Mouse (Mus musculus) liver, embryonic 14.5 days (tissue): ENCODE data around the gene Gpatch2. TPM values are rescaled to one million over a fixed set of nuclear protein-coding genes. Genes with fewer than 3 reads are reported as not detected.

ENCODE experiments used
- ATAC-seq: fragments of 200-750 bp; cut with Nextera tagmentation; 2 replicates; pipeline ENCODE4 v1.8.0; 2017; ENCODE audit warnings: moderate number of reproducible peaks, mild to moderate bottlenecking, moderate library complexity; ENCODE audit not compliant: insufficient read depth
- DNase-seq, 3 experiments: peaks; one replicate each; pipeline ENCODE4 v3.0.0-alpha.2; 2012 to 2013; ENCODE audit warnings: low read depth in 3 of 3, low spot score in 3 of 3
- H3K27ac ChIP-seq: fragments of 300-500 bp; sonication (generic); 2 replicates; pipeline ENCODE4 v1.5.1; 2014; ENCODE audit warnings: moderate library complexity, mild to moderate bottlenecking, control low read depth, inconsistent platforms
- H3K27me3 ChIP-seq: fragments of 300-500 bp; sonication (generic); 2 replicates; pipeline ENCODE4 v1.6.1; 2014; ENCODE audit warnings: mild to moderate bottlenecking, low read length, moderate library complexity; ENCODE audit not compliant: control insufficient read depth, insufficient read depth
- H3K36me3 ChIP-seq: fragments of 300-500 bp; sonication (generic); replicated peaks from 2 replicates; pipeline ENCODE4 v1.6.1; 2014; ENCODE audit warnings: low read depth; ENCODE audit not compliant: control insufficient read depth, insufficient read depth
- H3K4me1 ChIP-seq, 2 experiments: fragments of 200-500 bp in 1 of 2; fragments of 300-500 bp in 1 of 2; sonication (generic) in 1 of 2; replicated peaks; 2 replicates each; pipeline ENCODE4 v1.6.1; 2012 to 2014; ENCODE audit warnings: antibody characterized with exemption in 1 of 2, inconsistent platforms in 1 of 2, low read length in 1 of 2; ENCODE audit not compliant: control insufficient read depth in 2 of 2, insufficient read depth in 2 of 2
- H3K4me2 ChIP-seq: fragments of 300-500 bp; sonication (generic); 2 replicates; pipeline ENCODE4 v1.6.1; 2014; ENCODE audit warnings: low read depth, mild to moderate bottlenecking, control low read depth, moderate library complexity
- H3K4me3 ChIP-seq, 2 experiments: fragments of 200-500 bp in 1 of 2; fragments of 300-500 bp in 1 of 2; sonication (generic) in 1 of 2; 2 replicates each; pipeline ENCODE4 v1.5.1; 2012 to 2014; ENCODE audit warnings: low read depth in 2 of 2, low read length in 2 of 2, mild to moderate bottlenecking in 2 of 2, control low read depth in 1 of 2, inconsistent platforms in 1 of 2, moderate library complexity in 1 of 2; ENCODE audit not compliant: insufficient read depth in 1 of 2
- H3K9ac ChIP-seq: fragments of 300-500 bp; sonication (generic); replicated peaks from 2 replicates; pipeline ENCODE4 v1.6.1; 2014; ENCODE audit warnings: mild to moderate bottlenecking, control low read depth, moderate library complexity
- H3K9me3 ChIP-seq: fragments of 300-500 bp; sonication (generic); 2 replicates; pipeline ENCODE4 v1.6.1; 2016; ENCODE audit warnings: low read length, mixed read lengths; ENCODE audit not compliant: control insufficient read depth
- CTCF ChIP-seq: IDR thresholded peaks from 2 replicates; pipeline ENCODE4 v1.5.1; 2016; ENCODE audit warnings: antibody characterized with exemption, low read depth, control low read depth
- EP300 ChIP-seq: IDR thresholded peaks from 2 replicates; pipeline ENCODE4 v1.6.1; 2016; ENCODE audit warnings: antibody characterized with exemption, low read depth
- WGBS: fragments of 180-500 bp; shearing (Covaris S2); extraction: QIAGEN DNeasy Blood & Tissue Kit; methylation state at CpG from one replicate; pipeline ENCODE4 v1.1.7; 2014; ENCODE audit not compliant: insufficient replicate concordance; 5-methylcytosine and 5-hydroxymethylcytosine counted together
- polyA plus RNA-seq, 2 experiments: library from polyadenylated mRNA; depleted of rRNA in 1 of 2; stranded (reverse) in 1 of 2; unstranded in 1 of 2; fragments of >200 nt; fragmentation: Nextera tagmentation in 1 of 2; extraction: Ambion mirVana in 1 of 2; gene quantifications; 2 replicates each; pipeline versions ENCODE4 v1.2.1 to v1.2.3; 2012 to 2014

Gpatch2 gene
- polyA plus RNA-seq, 2 experiments = 3.3 to 4.0 TPM

DNA sequence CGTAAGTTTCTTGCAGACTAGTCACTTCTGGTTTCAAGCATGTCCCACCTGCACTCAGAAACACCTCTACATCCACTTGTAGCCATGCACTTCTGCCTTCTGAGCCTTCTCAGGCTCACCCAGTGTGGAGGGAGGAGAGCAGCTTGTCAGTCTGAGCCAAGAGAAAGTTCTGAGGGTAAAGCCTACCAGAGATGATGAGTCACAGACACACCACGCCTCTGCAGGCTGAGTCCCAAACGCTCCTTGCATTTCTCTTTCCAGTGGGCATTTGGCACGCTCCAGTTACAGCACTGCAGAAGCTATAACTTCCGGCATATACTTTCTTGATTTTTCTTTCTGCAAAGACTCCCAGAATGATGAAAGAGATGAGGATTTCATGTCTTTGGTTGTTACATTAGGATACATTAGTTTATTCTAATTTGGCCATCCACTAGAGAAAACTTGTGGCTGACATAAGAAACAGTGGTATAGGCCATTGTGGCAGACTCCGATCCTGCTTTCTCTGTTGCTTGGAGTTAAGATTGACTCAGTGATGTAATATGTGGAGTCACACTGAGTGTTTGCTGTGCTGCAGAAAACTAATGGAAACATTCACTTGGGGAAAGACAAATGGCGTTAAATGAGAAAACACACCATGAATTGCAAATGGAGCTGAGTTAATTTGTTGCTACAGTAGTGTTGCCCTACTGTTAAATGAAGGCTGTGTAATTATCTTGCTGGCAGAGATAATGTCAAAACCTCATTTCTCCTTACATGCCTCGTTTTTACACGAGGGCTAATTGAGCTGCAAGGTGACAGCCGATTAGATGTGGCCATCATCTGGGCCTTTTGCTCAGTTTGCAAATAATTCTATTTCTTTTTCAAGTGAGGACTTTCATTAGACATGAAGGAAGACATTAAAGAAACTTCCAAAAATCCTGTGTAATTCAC, 55.3 kb downstream of the Gpatch2 start:
- ATAC-seq (no peak), DNase-seq (no peak)
- Histone ChIP-seq H3K9ac (no peak overlapping the region), H3K36me3 (no peaks in the 10 kb centered on the region), H3K27ac (no peak overlapping the region), H3K4me3 (no peak overlapping the region), H3K27me3 (no peaks in the 10 kb centered on the region), H3K9me3 (no peaks in the 10 kb centered on the region), H3K4me1 (no peaks in the 10 kb centered on the region), H3K4me2 (no peak overlapping the region)
- WGBS = 68% methylated on average over 10 of the region's 10 CpGs
- TF ChIP-seq EP300 = no peak
- no peak for TF ChIP-seq CTCF

DNA sequence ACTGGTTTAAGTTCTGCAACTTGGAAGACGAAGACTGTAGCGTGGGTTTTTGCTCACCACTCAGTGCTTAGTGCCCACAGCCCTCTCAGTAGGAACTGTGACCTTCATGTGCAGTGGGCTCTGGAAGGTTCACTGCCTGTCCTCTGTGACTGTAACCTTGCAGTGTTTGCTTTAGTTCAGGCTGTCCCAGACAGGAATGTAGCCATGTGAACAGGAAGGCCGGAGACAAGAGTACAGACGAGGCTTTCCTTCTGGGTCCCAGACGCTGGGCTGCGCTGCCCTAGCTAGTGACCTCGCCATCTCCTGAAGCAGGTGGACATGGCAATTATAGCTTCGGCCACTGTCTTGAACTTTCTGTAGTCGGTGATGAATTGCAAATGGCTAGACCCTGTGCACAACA, 62.0 kb downstream of the Gpatch2 start:
- no peak for ATAC-seq
- Histone ChIP-seq H3K36me3 (no peaks in the 10 kb centered on the region), H3K4me3 (no peak overlapping the region), H3K4me2 (no peak overlapping the region), H3K9ac (no peak overlapping the region), H3K9me3 (no peaks in the 10 kb centered on the region), H3K27me3 (no peaks in the 10 kb centered on the region), H3K4me1 (no peaks in the 10 kb centered on the region), H3K27ac (no peak overlapping the region)
- WGBS = 72% methylated on average over 9 of the region's 9 CpGs
- DNase-seq = no peak
- TF ChIP-seq CTCF = no peak
- no peak for TF ChIP-seq EP300

DNA sequence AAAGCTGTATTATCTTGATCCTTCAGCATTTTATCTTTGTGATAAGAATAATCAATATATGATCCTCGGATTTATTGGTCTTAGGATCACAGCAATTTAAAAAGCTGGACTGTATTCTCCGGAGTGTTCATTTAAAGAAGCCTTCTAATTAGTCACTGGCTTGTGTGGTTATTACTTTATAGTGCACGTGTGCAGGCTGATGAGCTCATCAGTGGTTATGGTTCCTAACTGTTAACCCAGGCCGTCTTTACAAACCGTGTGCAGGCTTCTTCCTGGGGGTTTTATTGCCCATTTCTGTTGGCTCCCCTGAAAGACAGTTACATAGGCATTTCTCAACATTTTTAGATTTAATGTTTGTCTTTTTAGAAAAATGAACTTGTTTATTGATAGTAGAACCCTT, 63.2 kb downstream of the Gpatch2 start:
- DNase-seq (no peak), ATAC-seq (no peak)
- no peak overlapping the region for H3K27ac ChIP-seq
- 60% methylated on average over 5 of the region's 5 CpGs for WGBS
- H3K4me2 ChIP-seq = no peak overlapping the region
- no peak overlapping the region for H3K4me3 ChIP-seq
- H3K4me1 ChIP-seq = no peaks in the 10 kb centered on the region
- no peak overlapping the region for H3K9ac ChIP-seq
- H3K9me3 ChIP-seq = no peaks in the 10 kb centered on the region
- no peaks in the 10 kb centered on the region for H3K27me3 ChIP-seq
- no peaks in the 10 kb centered on the region for H3K36me3 ChIP-seq
- TF ChIP-seq EP300 = no peak
- no peak for TF ChIP-seq CTCF

DNA sequence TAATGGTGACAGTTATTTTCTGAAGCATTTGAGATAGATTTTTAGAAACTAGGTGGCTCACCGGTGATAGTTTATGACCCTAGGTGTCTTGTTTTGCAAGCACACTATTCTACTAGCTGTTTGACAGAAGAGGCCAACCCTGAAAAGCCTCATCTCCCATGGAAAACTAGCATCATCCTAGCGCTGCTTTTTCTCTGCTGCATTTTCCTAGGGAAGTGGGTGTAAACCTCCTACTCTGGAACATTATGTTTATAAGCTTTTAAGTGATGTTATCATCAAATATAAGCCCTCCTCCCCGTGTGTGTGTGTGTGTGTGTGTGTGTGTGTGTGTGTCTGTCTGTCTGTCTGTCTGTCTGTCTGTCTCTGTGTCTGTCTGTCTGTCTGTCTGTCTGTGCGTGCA, 64.5 kb downstream of the Gpatch2 start:
- no peaks in the 10 kb centered on the region for H3K4me1 ChIP-seq
- no peaks in the 10 kb centered on the region for H3K36me3 ChIP-seq
- H3K9me3 ChIP-seq = no peaks in the 10 kb centered on the region
- H3K27ac ChIP-seq = no peak overlapping the region
- no peak overlapping the region for H3K4me2 ChIP-seq
- DNase-seq (no peak), ATAC-seq (no peak)
- no peak overlapping the region for H3K9ac ChIP-seq
- WGBS = 67% methylated on average over 4 of the region's 4 CpGs
- H3K4me3 ChIP-seq = no peak overlapping the region
- no peak for TF ChIP-seq EP300
- TF ChIP-seq CTCF = no peak
- no peaks in the 10 kb centered on the region for H3K27me3 ChIP-seq

DNA sequence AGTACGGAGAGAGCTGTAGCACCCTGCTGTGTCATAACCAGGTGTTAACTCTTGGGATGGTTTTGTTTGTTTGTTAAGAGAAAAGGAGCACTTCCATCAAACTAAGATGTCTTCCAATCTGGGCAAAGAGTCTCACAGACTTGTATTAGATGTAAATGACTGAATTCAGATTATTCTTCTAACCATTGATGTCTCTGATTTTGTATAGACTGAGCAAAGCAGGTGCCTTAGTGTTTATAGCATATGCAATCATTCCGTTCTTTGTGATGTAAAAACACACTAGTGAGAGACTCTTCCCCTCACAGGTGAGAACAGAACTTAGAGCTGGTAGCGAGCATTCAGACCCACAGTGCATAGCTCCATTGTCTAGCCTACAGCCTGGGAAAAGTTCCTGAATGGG, 67.0 kb downstream of the Gpatch2 start:
- H3K27me3 ChIP-seq = no peaks in the 10 kb centered on the region
- H3K9me3 ChIP-seq = no peaks in the 10 kb centered on the region
- no peak overlapping the region for H3K27ac ChIP-seq
- ATAC-seq = no peak
- no peak overlapping the region for H3K9ac ChIP-seq
- no peak for DNase-seq
- no peak overlapping the region for H3K4me3 ChIP-seq
- no peak overlapping the region for H3K4me2 ChIP-seq
- H3K36me3 ChIP-seq = no peaks in the 10 kb centered on the region
- WGBS = 80% methylated on average over 3 of the region's 3 CpGs
- H3K4me1 ChIP-seq = no peaks in the 10 kb centered on the region
- no peak for TF ChIP-seq CTCF
- TF ChIP-seq EP300 = no peak
